ENCODE assay signal across 23 mouse cellular contexts in the genomic region with DNA sequence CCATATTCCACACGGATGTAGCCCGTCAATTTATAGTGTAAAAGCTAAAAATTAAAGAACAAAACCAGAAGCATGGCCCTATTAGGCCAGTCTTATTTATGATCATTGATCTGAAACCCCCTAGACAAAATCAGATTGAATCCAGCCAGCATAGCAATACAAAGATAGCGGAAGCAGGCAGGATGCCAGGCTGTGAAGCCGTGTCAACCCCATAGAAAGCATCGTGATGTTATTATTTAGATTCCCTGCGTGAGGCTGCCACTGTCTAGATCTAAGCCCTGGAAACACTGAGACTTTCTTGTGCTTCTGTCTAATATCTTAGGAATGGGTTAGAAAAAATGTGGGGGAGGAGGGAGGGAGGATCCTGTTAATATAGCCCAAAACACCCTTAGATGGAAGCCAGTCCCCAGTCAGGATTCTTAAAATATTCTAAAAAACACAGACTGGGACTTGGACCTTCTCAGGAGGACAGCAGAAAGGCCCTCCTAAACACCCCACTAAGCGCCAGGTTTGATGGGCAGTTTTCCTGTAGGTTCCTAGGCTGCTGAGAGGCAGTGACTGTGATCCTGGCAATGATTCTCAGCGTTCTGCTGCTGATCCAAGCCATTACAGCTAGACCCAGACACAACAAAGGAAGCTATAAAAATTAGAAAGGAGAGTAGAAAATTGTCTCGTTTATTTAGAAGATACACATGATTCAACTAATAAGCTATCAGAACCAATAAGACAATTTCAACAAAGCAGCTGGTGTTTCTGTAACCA.
DNase-seq lines count a peak whose midpoint lies in the region; ATAC-seq and TF ChIP-seq lines count a peak whose summit lies in the region.
"Had no signal": no experiment of that assay in that cellular context is flagged by ENCODE, and none has a peak within 500 bp of the region (broad histone marks: within the 10 kb centered on the region; RNA-seq: fewer than 3 reads in every experiment).

No protein-coding gene starts in this region.

- no peaks in the 10 kb centered on the region for H3K27me3 ChIP-seq in forebrain, embryonic 14.5 days (replicated peaks; ENCODE audit: control insufficient read depth, insufficient read depth, low read length)
- no peaks in the 10 kb centered on the region for H3K27me3 ChIP-seq in forebrain, embryonic 11.5 days (ENCODE audit: control insufficient read depth, insufficient read depth, low read length)
- H3K27me3 ChIP-seq in neural tube, embryonic 13.5 days, result no peaks in the 10 kb centered on the region
- no peaks in the 10 kb centered on the region for H3K27me3 ChIP-seq in neural tube, embryonic 15.5 days (replicated peaks)
- no peaks in the 10 kb centered on the region for H3K27me3 ChIP-seq in thymus, adult 2 months (ENCODE audit: control insufficient read depth, insufficient read depth, low read length)
- H3K27me3 ChIP-seq: heart, embryonic 15.5 days; limb, embryonic 13.5 days; megakaryocyte, embryonic 14.5 days; Patski had no signal

- TF ChIP-seq CTCF in thymus, adult 2 months (IDR thresholded peaks at IDR 0.05; ENCODE audit: borderline replicate concordance, control insufficient read depth, extremely low read depth, insufficient read depth, low read length, poor library complexity), result no peak

- intact Hi-C loops in left cerebral cortex, postnatal 4 days (cut with DNase I), result no loop called here
- intact Hi-C loops in left cerebral cortex, postnatal 10 days (cut with DNase I), result no loop called here

- no peak overlapping the region for H3K27ac ChIP-seq in forebrain, embryonic 14.5 days (ENCODE audit: low read depth, low read length)
- no peak overlapping the region for H3K27ac ChIP-seq in forebrain, embryonic 11.5 days (ENCODE audit: low read depth, low read length)
- H3K27ac ChIP-seq in neural tube, embryonic 13.5 days (replicated peaks), result peak overlapping the region; percentile 67
- H3K27ac ChIP-seq in neural tube, embryonic 15.5 days (replicated peaks), result peak overlapping the region; percentile 33; the same call in 1 of the 2 replicates
- H3K27ac ChIP-seq in thymus, adult 2 months (ENCODE audit: control insufficient read depth, insufficient read depth, low read length), result no peak overlapping the region
- H3K27ac ChIP-seq: heart, embryonic 10.5 days; heart, embryonic 15.5 days; limb, embryonic 13.5 days had no signal

- no peak overlapping the region for H3K9ac ChIP-seq in forebrain, embryonic 14.5 days (ENCODE audit: low read length)
- no peak overlapping the region for H3K9ac ChIP-seq in forebrain, embryonic 11.5 days (ENCODE audit: low read length)
- no peak overlapping the region for H3K9ac ChIP-seq in neural tube, embryonic 13.5 days
- H3K9ac ChIP-seq in neural tube, embryonic 15.5 days (replicated peaks), result no peak overlapping the region
- H3K9ac ChIP-seq: heart, embryonic 15.5 days; limb, embryonic 13.5 days had no signal

- peak; percentile 46 for DNase-seq in forebrain, embryonic 14.5 days (ENCODE audit: low spot score)
- no peak for DNase-seq in forebrain, embryonic 11.5 days (ENCODE audit: low spot score)
- DNase-seq in left cerebral cortex, postnatal 4 days, result peak; percentile 52
- DNase-seq in left cerebral cortex, postnatal 10 days (ENCODE audit: extremely low spot score in 1 of 2, low spot score in 2 of 2), result no peak
- no peak for DNase-seq in neural tube, embryonic 10.5 days (ENCODE audit: extremely low spot score, low spot score)
- no peak for DNase-seq in thymus, adult 2 months
- DNase-seq: adrenal gland, postnatal 10 days; cerebellum, adult 11-12 months; cerebellum, postnatal 36 days; gastrocnemius, postnatal 25 days; heart, adult 11 months; kidney, adult 11 months; kidney, postnatal 25 days; lung, postnatal 4 days; thymus, postnatal 4 days had no signal

- H3K36me3 ChIP-seq in forebrain, embryonic 14.5 days (ENCODE audit: control insufficient read depth, insufficient read depth, low read length), result no peaks in the 10 kb centered on the region
- no peaks in the 10 kb centered on the region for H3K36me3 ChIP-seq in forebrain, embryonic 11.5 days (ENCODE audit: control insufficient read depth, insufficient read depth, low read length)
- H3K36me3 ChIP-seq in neural tube, embryonic 13.5 days, result peaks cover 11% of the 10 kb centered on the region; the same call in 1 of the 2 replicates
- H3K36me3 ChIP-seq in neural tube, embryonic 15.5 days, result peaks cover 8% of the 10 kb centered on the region; the same call in 1 of the 2 replicates
- H3K36me3 ChIP-seq in thymus, adult 2 months (ENCODE audit: control insufficient read depth, insufficient read depth, low read length), result no peaks in the 10 kb centered on the region
- H3K36me3 ChIP-seq: heart, embryonic 10.5 days; heart, embryonic 15.5 days; limb, embryonic 13.5 days had no signal

- H3K4me1 ChIP-seq in forebrain, embryonic 14.5 days (ENCODE audit: control insufficient read depth, insufficient read depth, low read length), result peaks cover 2% of the 10 kb centered on the region; the same call in 1 of the 2 replicates
- no peaks in the 10 kb centered on the region for H3K4me1 ChIP-seq in forebrain, embryonic 11.5 days (replicated peaks; ENCODE audit: control insufficient read depth, insufficient read depth, low read length)
- peaks cover 14% of the 10 kb centered on the region for H3K4me1 ChIP-seq in neural tube, embryonic 13.5 days (replicated peaks)
- H3K4me1 ChIP-seq in neural tube, embryonic 15.5 days, result peaks cover 7% of the 10 kb centered on the region; the same call in 1 of the 2 replicates
- no peaks in the 10 kb centered on the region for H3K4me1 ChIP-seq in thymus, adult 2 months (replicated peaks; ENCODE audit: control insufficient read depth, insufficient read depth, low read length)
- H3K4me1 ChIP-seq: heart, embryonic 10.5 days; heart, embryonic 15.5 days; limb, embryonic 13.5 days; megakaryocyte, embryonic 14.5 days had no signal

- ATAC-seq in forebrain, embryonic 14.5 days, result no peak
- ATAC-seq in forebrain, embryonic 11.5 days (replicated peaks; ENCODE audit: low FRiP score), result no peak
- no peak for ATAC-seq in neural tube, embryonic 13.5 days (ENCODE audit: low read depth)
- ATAC-seq in neural tube, embryonic 15.5 days (ENCODE audit: low FRiP score), result no peak
- ATAC-seq: Patski had no signal

- 55% methylated on average over 9 of the region's 9 CpGs for WGBS in forebrain, embryonic 14.5 days
- WGBS in forebrain, embryonic 11.5 days, result 85% methylated on average over 9 of the region's 9 CpGs
- WGBS in neural tube, embryonic 13.5 days, result 50% methylated on average over 9 of the region's 9 CpGs
- WGBS in neural tube, embryonic 15.5 days, result 38% methylated on average over 9 of the region's 9 CpGs
- 90% methylated on average over 9 of the region's 9 CpGs for WGBS in thymus, adult 2 months

- H3K9me3 ChIP-seq in forebrain, embryonic 14.5 days (replicated peaks; ENCODE audit: control insufficient read depth, low read length), result 0 out of 2 replicates have a peak, but pooled peaks cover 2% of the 10 kb centered on the region
- H3K9me3 ChIP-seq in forebrain, embryonic 11.5 days (ENCODE audit: control insufficient read depth, low read length), result no peaks in the 10 kb centered on the region; the same call in 1 of the 2 replicates
- H3K9me3 ChIP-seq in neural tube, embryonic 13.5 days, result no peaks in the 10 kb centered on the region
- H3K9me3 ChIP-seq in neural tube, embryonic 15.5 days (replicated peaks), result no peaks in the 10 kb centered on the region
- H3K9me3 ChIP-seq: heart, embryonic 10.5 days; heart, embryonic 15.5 days; limb, embryonic 13.5 days had no signal

- H3K4me2 ChIP-seq in forebrain, embryonic 14.5 days (ENCODE audit: low read length), result no peak overlapping the region
- H3K4me2 ChIP-seq in forebrain, embryonic 11.5 days (ENCODE audit: low read depth, low read length, severe bottlenecking), result no peak overlapping the region
- H3K4me2 ChIP-seq in neural tube, embryonic 13.5 days, result no peak overlapping the region
- H3K4me2 ChIP-seq in neural tube, embryonic 15.5 days, result no peak overlapping the region
- H3K4me2 ChIP-seq: heart, embryonic 15.5 days; limb, embryonic 13.5 days; liver, embryonic 11.5 days had no signal

- H3K4me3 ChIP-seq in forebrain, embryonic 14.5 days (ENCODE audit: low read depth, low read length), result no peak overlapping the region
- H3K4me3 ChIP-seq in forebrain, embryonic 11.5 days (ENCODE audit: low read depth, low read length), result no peak overlapping the region
- no peak overlapping the region for H3K4me3 ChIP-seq in neural tube, embryonic 13.5 days
- H3K4me3 ChIP-seq in neural tube, embryonic 15.5 days (replicated peaks), result no peak overlapping the region
- H3K4me3 ChIP-seq in thymus, adult 2 months (ENCODE audit: control insufficient read depth, insufficient read depth, low read length), result no peak overlapping the region
- H3K4me3 ChIP-seq: heart, embryonic 10.5 days; heart, embryonic 15.5 days; limb, embryonic 13.5 days; megakaryocyte, embryonic 14.5 days had no signal

- TF ChIP-seq POLR2A in thymus, adult 2 months (IDR thresholded peaks at IDR 0.05; ENCODE audit: control insufficient read depth, extremely low read depth, insufficient read depth, low read length, poor library complexity), result no peak

Comparison
In these comparisons a context has a peak if more than half of its experiments do, and no peak if none do; other contexts are left out.
1. DNase-seq: peak in forebrain, embryonic 14.5 days (single experiment) and left cerebral cortex, postnatal 4 days (single experiment); none in forebrain, embryonic 11.5 days (single experiment), left cerebral cortex, postnatal 10 days (0 of 2), neural tube, embryonic 10.5 days (single experiment) and thymus, adult 2 months (single experiment).
2. H3K27ac ChIP-seq: peak in neural tube, embryonic 13.5 days (single experiment) and neural tube, embryonic 15.5 days (single experiment); none in forebrain, embryonic 14.5 days (single experiment), forebrain, embryonic 11.5 days (single experiment) and thymus, adult 2 months (single experiment).